Mouse (Mus musculus): ENCODE data around the gene Tubgcp6. TPM values are rescaled to one million over a fixed set of nuclear protein-coding genes. Genes with fewer than 3 reads are reported as not detected.

Gene Tubgcp6
- polyA plus RNA-seq, 1 experiment from 2014 or later: 14.8 TPM

- Histone ChIP-seq H3K4me2 (peak overlapping the region; percentile 65), H3K27ac (replicated peaks) (peak overlapping the region; percentile 85), H3K27me3 (replicated peaks) (no peaks in the 10 kb centered on the region), H3K36me3 (peaks cover 8% of the 10 kb centered on the region; the same call in 1 of the 2 replicates), H3K9ac (replicated peaks) (peak overlapping the region; percentile 90), H3K9me3 (replicated peaks) (no peaks in the 10 kb centered on the region), H3K4me1 (peaks cover 43% of the 10 kb centered on the region), H3K4me3 (replicated peaks) (peak overlapping the region; percentile 76)
- WGBS: 0% methylated on average over 42 of the region's 59 CpGs
- peak; percentile 94 for ATAC-seq (ENCODE audit: low FRiP score)
Observed at GRCm38 (mm10) chr15:89075478-89076147, 47.3 kb downstream of the Tubgcp6 start.

DNA sequence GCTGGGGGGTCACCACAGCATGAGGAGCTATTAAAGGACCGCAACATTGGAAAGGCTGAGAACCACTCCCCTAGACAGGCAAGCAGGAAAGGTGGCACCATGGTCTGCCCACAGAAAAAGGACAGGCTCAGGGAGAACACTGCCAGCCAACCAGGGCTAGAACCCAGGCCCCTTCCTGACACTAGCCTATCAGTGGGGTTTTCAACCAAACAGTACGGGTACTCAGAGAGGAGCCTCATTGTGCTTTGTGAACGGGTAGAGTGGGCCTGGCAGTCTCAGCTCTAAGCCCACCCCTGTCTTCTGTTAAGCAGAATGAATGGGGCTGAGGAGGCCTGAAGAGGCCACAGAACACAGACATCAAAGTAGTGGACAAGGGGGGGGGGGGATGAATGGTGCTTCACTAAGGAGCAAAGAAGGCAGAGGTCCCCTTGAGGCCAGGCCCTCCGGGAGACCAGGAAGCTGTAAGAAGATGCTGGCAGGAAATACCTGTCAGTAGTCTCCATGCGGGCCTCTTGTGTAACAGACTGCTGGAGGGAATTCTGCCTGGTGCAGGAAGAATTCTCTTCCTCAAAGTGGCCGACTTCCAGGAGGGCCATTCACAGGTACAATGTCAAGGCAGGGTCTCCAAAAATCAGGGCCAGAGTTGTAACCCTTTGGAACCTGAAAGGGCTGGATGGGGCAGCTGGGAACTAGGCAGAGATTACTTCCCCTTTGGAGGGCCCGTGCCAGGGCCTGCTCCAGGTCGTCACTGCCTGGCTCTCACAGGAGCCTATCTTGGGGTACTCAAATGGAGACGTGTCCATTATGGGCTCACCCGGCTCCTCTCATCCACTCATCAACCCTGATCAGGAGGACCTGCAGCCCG lies 48.1 kb downstream of the Tubgcp6 start, which contains the start of gene Trabd:
TSS of gene Trabd (plus strand) at position 512 of the 865 bp plus-strand sequence.
- Histone ChIP-seq H3K4me1 (peaks cover 43% of the 10 kb centered on the region), H3K9ac (replicated peaks) (peak within 1 kb of the TSS; percentile 90), H3K4me2 (peak within 1 kb of the TSS; percentile 65), H3K9me3 (replicated peaks) (no peaks in the 10 kb centered on the region), H3K4me3 (replicated peaks) (peak within 1 kb of the TSS; percentile 76), H3K36me3 (peaks cover 10% of the 10 kb centered on the region), H3K27ac (replicated peaks) (peak within 1 kb of the TSS; percentile 85), H3K27me3 (replicated peaks) (peaks cover 4% of the 10 kb centered on the region; the same call in 1 of the 2 replicates)
- no peak for ATAC-seq (ENCODE audit: low FRiP score)
- 26% methylated on average over 11 of the region's 11 CpGs for WGBS

DNA sequence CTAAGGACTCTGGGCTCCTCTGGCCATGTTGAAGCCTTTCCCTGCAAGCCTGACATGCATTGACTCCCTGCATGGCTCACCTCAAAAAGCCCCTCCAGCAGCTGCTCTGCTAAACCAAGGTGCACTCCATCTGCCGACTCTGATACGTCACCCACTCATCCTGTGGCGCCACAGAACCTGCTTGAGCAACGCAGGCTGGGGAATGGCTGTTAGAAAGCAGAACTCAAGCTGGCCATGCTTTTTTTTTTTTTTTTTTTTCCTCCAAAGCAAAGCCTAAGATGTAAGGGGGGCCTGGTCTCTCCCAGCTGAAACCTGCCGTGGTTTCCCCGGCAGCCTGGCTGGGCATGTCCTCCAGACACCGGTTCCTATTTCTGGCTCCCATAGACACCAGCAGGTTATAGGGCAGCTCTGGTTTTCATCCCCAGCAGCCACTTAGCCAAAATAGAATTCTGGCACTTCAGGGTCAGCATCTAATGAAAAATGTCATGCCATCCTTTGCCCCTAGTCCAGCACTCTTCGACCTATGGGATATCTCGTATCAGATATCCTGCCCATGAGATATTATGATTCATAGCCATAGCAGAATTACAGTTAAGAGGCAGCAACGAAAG lies 48.8 kb downstream of the Tubgcp6 start:
- peak overlapping the region; percentile 90; the same call in 1 of the 2 replicates for H3K9ac ChIP-seq (replicated peaks)
- H3K4me2 ChIP-seq: peak overlapping the region; percentile 65; the same call in 1 of the 2 replicates
- no peak for ATAC-seq (ENCODE audit: low FRiP score)
- peaks cover 43% of the 10 kb centered on the region for H3K4me1 ChIP-seq
- WGBS: 80% methylated on average over 10 of the region's 10 CpGs
- peak overlapping the region; percentile 85; the same call in 1 of the 2 replicates for H3K27ac ChIP-seq (replicated peaks)
- H3K27me3 ChIP-seq (replicated peaks): peaks cover 9% of the 10 kb centered on the region; the same call in 1 of the 2 replicates
- peaks cover 11% of the 10 kb centered on the region for H3K36me3 ChIP-seq
- H3K9me3 ChIP-seq (replicated peaks): no peaks in the 10 kb centered on the region
- no peak overlapping the region for H3K4me3 ChIP-seq (replicated peaks)

DNA sequence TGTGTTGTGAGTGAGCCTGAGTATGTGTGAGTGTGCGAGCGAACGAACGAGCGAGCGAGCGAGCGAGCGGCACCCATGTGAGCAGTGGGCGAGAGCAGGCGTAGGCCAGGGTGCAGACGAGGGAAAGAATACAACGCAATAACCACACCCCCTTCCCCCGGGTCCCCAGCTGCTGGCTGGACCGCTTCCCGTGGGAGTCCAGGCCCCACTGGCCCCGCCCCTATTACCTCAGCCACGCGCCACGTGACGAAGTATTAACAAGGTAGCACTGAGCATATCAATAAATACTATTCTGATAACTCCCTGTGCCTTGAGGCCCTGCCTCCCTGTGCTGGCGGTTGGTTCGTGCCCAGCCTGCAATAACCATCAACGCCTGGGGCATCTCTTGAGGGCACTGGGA lies 52.3 kb downstream of the Tubgcp6 start:
- Histone ChIP-seq H3K9ac (replicated peaks) (no peak overlapping the region), H3K9me3 (replicated peaks) (no peaks in the 10 kb centered on the region), H3K4me1 (peaks cover 17% of the 10 kb centered on the region), H3K36me3 (peaks cover 15% of the 10 kb centered on the region), H3K27ac (replicated peaks) (no peak overlapping the region), H3K4me2 (no peak overlapping the region), H3K27me3 (replicated peaks) (peaks cover 42% of the 10 kb centered on the region), H3K4me3 (replicated peaks) (no peak overlapping the region)
- ATAC-seq (ENCODE audit: low FRiP score): no peak
- WGBS: 70% methylated on average over 24 of the region's 24 CpGs

DNA sequence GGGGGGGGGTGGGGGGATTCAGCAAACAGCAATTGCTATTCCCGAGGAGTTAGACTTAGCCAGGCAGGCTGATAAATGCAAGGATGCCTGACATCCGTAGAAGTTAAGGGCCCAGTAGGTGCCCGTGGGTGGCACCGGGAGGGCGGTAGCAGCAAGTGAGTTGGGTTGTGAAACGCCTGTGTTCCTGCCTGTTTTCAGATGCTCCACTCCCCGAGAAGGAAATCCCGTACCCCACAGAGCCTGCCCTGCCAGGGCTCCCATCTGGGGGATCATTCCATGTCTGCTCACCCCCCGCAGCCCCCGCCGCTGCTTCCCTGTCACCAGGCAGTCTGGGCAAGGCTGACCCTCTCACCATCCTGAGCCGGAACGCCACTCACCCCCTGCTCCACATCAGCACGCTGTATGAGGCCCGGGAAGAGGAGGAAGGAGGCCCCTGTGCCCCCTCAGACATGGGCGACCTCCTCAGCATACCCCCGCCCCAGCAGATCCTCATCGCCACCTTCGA lies 53.5 kb downstream of the Tubgcp6 start:
- H3K4me1 ChIP-seq: peaks cover 5% of the 10 kb centered on the region
- H3K4me3 ChIP-seq (replicated peaks): no peak overlapping the region
- no peak overlapping the region for H3K4me2 ChIP-seq
- H3K9ac ChIP-seq (replicated peaks): no peak overlapping the region
- 85% methylated on average over 19 of the region's 19 CpGs for whole genome bisulfite sequencing
- ATAC-seq (ENCODE audit: low FRiP score): no peak
- H3K36me3 ChIP-seq: peaks cover 15% of the 10 kb centered on the region
- H3K27ac ChIP-seq (replicated peaks): no peak overlapping the region
- no peaks in the 10 kb centered on the region for H3K9me3 ChIP-seq (replicated peaks)
- H3K27me3 ChIP-seq (replicated peaks): peaks cover 46% of the 10 kb centered on the region

DNA sequence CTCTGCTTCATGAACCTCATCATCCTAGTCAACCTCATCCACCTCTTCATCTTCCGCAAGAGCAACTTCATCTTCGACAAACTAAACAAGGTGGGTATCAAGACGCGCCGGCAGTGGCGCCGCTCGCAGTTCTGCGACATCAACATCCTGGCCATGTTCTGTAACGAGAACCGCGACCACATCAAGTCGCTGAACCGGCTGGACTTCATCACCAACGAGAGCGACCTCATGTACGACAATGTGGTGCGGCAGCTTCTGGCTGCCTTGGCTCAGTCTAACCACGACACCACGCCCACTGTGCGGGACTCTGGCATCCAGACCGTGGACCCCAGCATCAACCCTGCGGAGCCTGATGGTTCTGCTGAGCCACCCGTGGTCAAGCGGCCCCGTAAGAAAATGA lies 54.7 kb downstream of the Tubgcp6 start:
- no peaks in the 10 kb centered on the region for H3K9me3 ChIP-seq (replicated peaks)
- H3K4me1 ChIP-seq: no peaks in the 10 kb centered on the region
- H3K27me3 ChIP-seq (replicated peaks): peaks cover 56% of the 10 kb centered on the region
- H3K9ac ChIP-seq (replicated peaks): no peak overlapping the region
- WGBS: 41% methylated on average over 26 of the region's 26 CpGs
- no peak for ATAC-seq (ENCODE audit: low FRiP score)
- no peak overlapping the region for H3K4me3 ChIP-seq (replicated peaks)
- no peak overlapping the region for H3K4me2 ChIP-seq
- no peak overlapping the region for H3K27ac ChIP-seq (replicated peaks)
- peaks cover 15% of the 10 kb centered on the region for H3K36me3 ChIP-seq

DNA sequence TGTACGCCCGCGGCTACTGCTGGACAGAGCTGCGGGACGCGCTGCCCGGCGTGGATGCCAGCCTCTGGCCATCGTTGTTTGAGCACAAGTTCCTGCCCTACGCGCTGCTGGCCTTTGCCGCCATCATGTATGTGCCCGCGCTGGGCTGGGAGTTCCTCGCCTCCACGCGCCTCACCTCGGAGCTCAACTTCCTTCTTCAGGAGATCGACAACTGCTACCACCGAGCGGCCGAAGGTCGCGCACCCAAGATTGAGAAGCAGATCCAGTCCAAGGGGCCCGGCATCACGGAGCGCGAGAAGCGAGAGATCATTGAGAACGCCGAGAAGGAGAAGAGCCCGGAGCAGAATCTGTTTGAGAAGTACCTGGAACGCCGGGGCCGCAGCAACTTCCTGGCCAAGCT lies 55.3 kb downstream of the Tubgcp6 start:
- peaks cover 56% of the 10 kb centered on the region for H3K27me3 ChIP-seq (replicated peaks)
- H3K27ac ChIP-seq (replicated peaks): no peak overlapping the region
- H3K9me3 ChIP-seq (replicated peaks): no peaks in the 10 kb centered on the region
- peaks cover 15% of the 10 kb centered on the region for H3K36me3 ChIP-seq
- H3K9ac ChIP-seq (replicated peaks): no peak overlapping the region
- WGBS: 33% methylated on average over 35 of the region's 35 CpGs
- ATAC-seq (ENCODE audit: low FRiP score): no peak
- no peak overlapping the region for H3K4me3 ChIP-seq (replicated peaks)
- no peaks in the 10 kb centered on the region for H3K4me1 ChIP-seq
- 0 out of 2 replicates have a peak overlapping the region, but pooled peaks have one; percentile 11 for H3K4me2 ChIP-seq

DNA sequence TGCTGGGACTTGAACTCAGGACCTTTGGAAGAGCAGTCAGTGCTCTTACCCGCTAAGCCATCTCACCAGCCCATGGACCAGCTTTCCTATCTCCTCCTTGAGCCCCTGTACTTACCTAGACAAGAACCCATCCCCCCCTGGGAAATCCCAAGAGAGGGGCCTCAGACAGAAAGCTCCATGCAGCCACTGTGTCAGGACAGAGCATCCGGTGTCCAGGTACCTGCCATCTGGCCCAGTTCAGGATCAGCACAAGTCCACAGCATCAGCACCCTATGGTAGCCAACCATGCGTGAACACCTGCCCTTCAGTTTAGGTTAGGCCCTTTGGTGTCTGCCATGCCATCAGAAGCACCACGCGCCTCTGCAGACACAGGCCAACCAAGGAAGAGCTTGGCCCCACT lies 58.0 kb downstream of the Tubgcp6 start:
- no peak for ATAC-seq (ENCODE audit: low FRiP score)
- no peak overlapping the region for H3K27ac ChIP-seq (replicated peaks)
- H3K4me1 ChIP-seq: peaks cover 17% of the 10 kb centered on the region
- peaks cover 53% of the 10 kb centered on the region for H3K27me3 ChIP-seq (replicated peaks)
- peaks cover 9% of the 10 kb centered on the region for H3K36me3 ChIP-seq
- H3K4me3 ChIP-seq (replicated peaks): no peak overlapping the region
- H3K9me3 ChIP-seq (replicated peaks): no peaks in the 10 kb centered on the region
- H3K4me2 ChIP-seq: no peak overlapping the region
- H3K9ac ChIP-seq (replicated peaks): no peak overlapping the region
- WGBS: 98% methylated on average over 5 of the region's 5 CpGs

DNA sequence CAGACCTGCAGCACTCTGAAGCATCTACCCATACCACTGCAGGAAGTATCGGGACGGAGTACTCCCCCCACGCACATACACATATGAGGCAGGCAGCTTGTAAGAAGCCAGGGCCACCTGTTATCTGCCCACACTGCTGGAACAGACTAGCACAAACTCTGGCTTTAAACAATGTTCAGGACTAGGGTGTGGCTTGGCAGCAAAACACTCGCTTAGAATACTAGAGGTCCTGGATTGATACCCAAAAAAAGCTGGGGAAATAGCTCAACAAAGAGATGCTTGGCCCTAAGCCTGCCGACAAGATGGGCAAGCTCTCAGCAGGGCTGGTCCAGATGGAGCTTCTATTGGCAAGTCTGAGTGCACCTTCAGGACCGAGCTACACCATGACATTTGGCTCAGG lies 59.4 kb downstream of the Tubgcp6 start:
- H3K4me3 ChIP-seq (replicated peaks): no peak overlapping the region
- no peak overlapping the region for H3K27ac ChIP-seq (replicated peaks)
- H3K36me3 ChIP-seq: peaks cover 4% of the 10 kb centered on the region; the same call in 1 of the 2 replicates
- peaks cover 25% of the 10 kb centered on the region for H3K4me1 ChIP-seq
- H3K4me2 ChIP-seq: no peak overlapping the region
- H3K9ac ChIP-seq (replicated peaks): no peak overlapping the region
- H3K9me3 ChIP-seq (replicated peaks): no peaks in the 10 kb centered on the region
- H3K27me3 ChIP-seq (replicated peaks): peaks cover 42% of the 10 kb centered on the region
- no peak for ATAC-seq (ENCODE audit: low FRiP score)
- 72% methylated on average over 6 of the region's 6 CpGs for WGBS

- Histone ChIP-seq H3K27ac (replicated peaks) (no peak overlapping the region), H3K27me3 (replicated peaks) (peaks cover 41% of the 10 kb centered on the region), H3K4me3 (replicated peaks) (no peak overlapping the region), H3K36me3 (peaks cover 2% of the 10 kb centered on the region; the same call in 1 of the 2 replicates), H3K4me2 (no peak overlapping the region), H3K9me3 (replicated peaks) (no peaks in the 10 kb centered on the region), H3K4me1 (peaks cover 26% of the 10 kb centered on the region), H3K9ac (replicated peaks) (no peak overlapping the region)
- WGBS: 83% methylated on average over 7 of the region's 7 CpGs
- ATAC-seq (ENCODE audit: low FRiP score): no peak
Observed at GRCm38 (mm10) chr15:89063001-89063400, 59.9 kb downstream of the Tubgcp6 start.

GRCm38 (mm10) chr15:89062518-89062910 lies 60.4 kb downstream of the Tubgcp6 start:
- no peaks in the 10 kb centered on the region for H3K36me3 ChIP-seq

More at GRCm38 (mm10) chr15:89062518-89062910, 60.4 kb downstream of the Tubgcp6 start:
- H3K27ac ChIP-seq (replicated peaks): no peak overlapping the region
- H3K9me3 ChIP-seq (replicated peaks): no peaks in the 10 kb centered on the region
- no peak for ATAC-seq (ENCODE audit: low FRiP score)
- peaks cover 38% of the 10 kb centered on the region for H3K27me3 ChIP-seq (replicated peaks)
- H3K4me2 ChIP-seq: no peak overlapping the region
- 82% methylated on average over 5 of the region's 5 CpGs for WGBS
- no peak overlapping the region for H3K9ac ChIP-seq (replicated peaks)
- H3K4me3 ChIP-seq (replicated peaks): no peak overlapping the region
- peaks cover 26% of the 10 kb centered on the region for H3K4me1 ChIP-seq

Measured in neural tube, embryonic 15.5 days (tissue).